ENCODE assay signal across 16 mouse cellular contexts in genomic region chr11:100408835-100409462, GRCm38 (mm10). TPM values are rescaled to one million over a fixed set of nuclear protein-coding genes. Genes with fewer than 3 reads are reported as not detected.
A peak's percentile ranks its signal among the peaks of the same experiment; 100 is the strongest.
DNase-seq lines count a peak whose midpoint lies in the region; ATAC-seq lines count a peak whose summit lies in the region.
"Had no signal": no experiment of that assay in that cellular context is flagged by ENCODE, and none has a peak within 500 bp of the region (broad histone marks: within the 10 kb centered on the region; RNA-seq: fewer than 3 reads in every experiment).

No protein-coding gene starts in this region.

- DNase-seq in embryonic facial prominence, embryonic 10.5 days (ENCODE audit: low spot score): no peak
- DNase-seq in testis, postnatal 14 days (ENCODE audit: low spot score): peak; percentile 63
- DNase-seq in testis, postnatal 10 days (ENCODE audit: low spot score): no peak
- peak; percentile 70 for DNase-seq in thymus, postnatal 14 days
- no peak for DNase-seq in layer of hippocampus, adult 18-20 months (ENCODE audit: low spot score in 2 of 2)
- DNase-seq in midbrain, embryonic 10.5 days (ENCODE audit: low spot score): no peak

- 0 out of 2 replicates have a peak, but pooled peaks have one; percentile 34 for ATAC-seq in embryonic facial prominence, embryonic 13.5 days (ENCODE audit: insufficient number of reproducible peaks, insufficient read depth, low FRiP score, low TSS enrichment, low read depth)
- ATAC-seq: forebrain, embryonic 14.5 days; intestine, embryonic 16.5 days; midbrain, embryonic 13.5 days had no signal

- no peak overlapping the region for H3K4me2 ChIP-seq in embryonic facial prominence, embryonic 13.5 days
- H3K4me2 ChIP-seq: heart, embryonic 15.5 days; hindbrain, embryonic 13.5 days; liver, embryonic 13.5 days; midbrain, embryonic 13.5 days; neural tube, embryonic 13.5 days had no signal

- H3K9me3 ChIP-seq in embryonic facial prominence, embryonic 13.5 days: no peaks in the 10 kb centered on the region
- no peaks in the 10 kb centered on the region for H3K9me3 ChIP-seq in embryonic facial prominence, embryonic 10.5 days
- H3K9me3 ChIP-seq in midbrain, embryonic 10.5 days (replicated peaks): no peaks in the 10 kb centered on the region
- H3K9me3 ChIP-seq: heart, embryonic 15.5 days; hindbrain, embryonic 13.5 days; liver, embryonic 13.5 days; megakaryocyte, embryonic 14.5 days; midbrain, embryonic 13.5 days; neural tube, embryonic 13.5 days had no signal

- no peaks in the 10 kb centered on the region for H3K27me3 ChIP-seq in embryonic facial prominence, embryonic 13.5 days
- H3K27me3 ChIP-seq in embryonic facial prominence, embryonic 10.5 days (replicated peaks; ENCODE audit: low read depth, poor library complexity, severe bottlenecking): 0 out of 2 replicates have a peak, but pooled peaks cover 7% of the 10 kb centered on the region
- H3K27me3 ChIP-seq in midbrain, embryonic 10.5 days (ENCODE audit: low read depth, poor library complexity, severe bottlenecking): peaks cover 13% of the 10 kb centered on the region
- H3K27me3 ChIP-seq: heart, embryonic 15.5 days had no signal

- H3K4me1 ChIP-seq in embryonic facial prominence, embryonic 13.5 days: peaks cover 40% of the 10 kb centered on the region
- peaks cover 43% of the 10 kb centered on the region for H3K4me1 ChIP-seq in embryonic facial prominence, embryonic 10.5 days
- peaks cover 27% of the 10 kb centered on the region for H3K4me1 ChIP-seq in midbrain, embryonic 10.5 days

- 90% methylated on average over 12 of the region's 12 CpGs for WGBS in embryonic facial prominence, embryonic 13.5 days
- WGBS in embryonic facial prominence, embryonic 10.5 days: 90% methylated on average over 12 of the region's 12 CpGs
- 92% methylated on average over 12 of the region's 12 CpGs for WGBS in midbrain, embryonic 10.5 days

- 0 out of 2 replicates have a peak overlapping the region, but pooled peaks have one; percentile 7 for H3K27ac ChIP-seq in embryonic facial prominence, embryonic 13.5 days
- no peak overlapping the region for H3K27ac ChIP-seq in embryonic facial prominence, embryonic 10.5 days (replicated peaks)
- no peak overlapping the region for H3K27ac ChIP-seq in midbrain, embryonic 10.5 days (replicated peaks)
- H3K27ac ChIP-seq: heart, adult 2 months; hindbrain, embryonic 13.5 days; liver, embryonic 13.5 days; midbrain, embryonic 13.5 days; neural tube, embryonic 13.5 days had no signal

- no peak overlapping the region for H3K4me3 ChIP-seq in embryonic facial prominence, embryonic 13.5 days
- no peak overlapping the region for H3K4me3 ChIP-seq in embryonic facial prominence, embryonic 10.5 days
- no peak overlapping the region for H3K4me3 ChIP-seq in midbrain, embryonic 10.5 days
- H3K4me3 ChIP-seq: heart, adult 2 months; heart, embryonic 15.5 days; hindbrain, embryonic 13.5 days; liver, embryonic 13.5 days; megakaryocyte, embryonic 14.5 days; midbrain, embryonic 13.5 days; neural tube, embryonic 13.5 days had no signal

- no peak overlapping the region for H3K9ac ChIP-seq in embryonic facial prominence, embryonic 13.5 days
- H3K9ac ChIP-seq: heart, embryonic 15.5 days; hindbrain, embryonic 13.5 days; liver, embryonic 13.5 days; midbrain, embryonic 13.5 days had no signal

- peaks cover 29% of the 10 kb centered on the region for H3K36me3 ChIP-seq in embryonic facial prominence, embryonic 13.5 days
- H3K36me3 ChIP-seq in embryonic facial prominence, embryonic 10.5 days (replicated peaks): peaks cover 46% of the 10 kb centered on the region
- H3K36me3 ChIP-seq in midbrain, embryonic 10.5 days: peaks cover 8% of the 10 kb centered on the region
- H3K36me3 ChIP-seq: liver, embryonic 13.5 days; neural tube, embryonic 13.5 days had no signal

RNA-seq across cellular contexts. Expression of gene P3h4, which starts 5.7 kb away (rescaled TPM):
- 52.2 and 57.2 TPM in 2 replicates for polyA plus RNA-seq in embryonic facial prominence, embryonic 13.5 days (2015; fragmentation: Nextera tagmentation; extraction: Ambion mirVana)
- 34.1 and 34.9 TPM in 2 replicates for polyA plus RNA-seq in embryonic facial prominence, embryonic 10.5 days (2016; fragmentation: Nextera tagmentation; extraction: Ambion mirVana)
- 10 to 100 TPM in 1 of 2 experiments, 1 to 10 TPM in 1; 9.8 to 11.2 TPM for total RNA-seq in layer of hippocampus, adult 18-20 months (2021)
- polyA plus RNA-seq in midbrain, embryonic 10.5 days (2016; fragmentation: Nextera tagmentation; extraction: Ambion mirVana): 23.4 and 26.8 TPM in 2 replicates

RNA-seq across cellular contexts. Expression of gene Fkbp10, which starts 6.5 kb away (rescaled TPM):
- 125 and 134 TPM in 2 replicates for polyA plus RNA-seq in embryonic facial prominence, embryonic 13.5 days (2015; fragmentation: Nextera tagmentation; extraction: Ambion mirVana)
- 61.4 and 67.0 TPM in 2 replicates for polyA plus RNA-seq in embryonic facial prominence, embryonic 10.5 days (2016; fragmentation: Nextera tagmentation; extraction: Ambion mirVana)
- 1 to 10 TPM; 5.4 to 5.8 TPM for total RNA-seq in layer of hippocampus, adult 18-20 months (2021)
- 44.6 and 49.7 TPM in 2 replicates for polyA plus RNA-seq in midbrain, embryonic 10.5 days (2016; fragmentation: Nextera tagmentation; extraction: Ambion mirVana)

RNA-seq across cellular contexts. Expression of gene Jup, which starts 11.4 kb away (rescaled TPM):
- polyA plus RNA-seq in embryonic facial prominence, embryonic 13.5 days (2015; fragmentation: Nextera tagmentation; extraction: Ambion mirVana): 104 TPM in 2 replicates
- 45.8 and 52.6 TPM in 2 replicates for polyA plus RNA-seq in embryonic facial prominence, embryonic 10.5 days (2016; fragmentation: Nextera tagmentation; extraction: Ambion mirVana)
- 10 to 100 TPM; 31.0 to 35.6 TPM for total RNA-seq in layer of hippocampus, adult 18-20 months (2021)
- 32.4 and 41.8 TPM in 2 replicates for polyA plus RNA-seq in midbrain, embryonic 10.5 days (2016; fragmentation: Nextera tagmentation; extraction: Ambion mirVana)

RNA-seq across cellular contexts. Expression of gene Nt5c3b, which starts 32.7 kb away (rescaled TPM):
- 158 and 167 TPM in 2 replicates for polyA plus RNA-seq in embryonic facial prominence, embryonic 13.5 days (2015; fragmentation: Nextera tagmentation; extraction: Ambion mirVana)
- 150 and 156 TPM in 2 replicates for polyA plus RNA-seq in embryonic facial prominence, embryonic 10.5 days (2016; fragmentation: Nextera tagmentation; extraction: Ambion mirVana)
- 10 to 100 TPM; 48.8 to 53.4 TPM for total RNA-seq in layer of hippocampus, adult 18-20 months (2021)
- 115 and 120 TPM in 2 replicates for polyA plus RNA-seq in midbrain, embryonic 10.5 days (2016; fragmentation: Nextera tagmentation; extraction: Ambion mirVana)

RNA-seq across cellular contexts. Expression of gene Klhl10, which starts 32.8 kb away (rescaled TPM):
- polyA plus RNA-seq in embryonic facial prominence, embryonic 13.5 days (2015; fragmentation: Nextera tagmentation; extraction: Ambion mirVana): 1.1 and 1.7 TPM in 2 replicates
- 0.75 and 0.98 TPM in 2 replicates for polyA plus RNA-seq in embryonic facial prominence, embryonic 10.5 days (2016; fragmentation: Nextera tagmentation; extraction: Ambion mirVana)
- 1 to 10 TPM in 1 of 2 experiments, under 1 TPM in 1; 0.74 to 1.2 TPM for total RNA-seq in layer of hippocampus, adult 18-20 months (2021)
- polyA plus RNA-seq in midbrain, embryonic 10.5 days (2016; fragmentation: Nextera tagmentation; extraction: Ambion mirVana): 0.62 and 0.73 TPM in 2 replicates

Comparison
In these comparisons a context has a peak if more than half of its experiments do, and no peak if none do; other contexts are left out.
1. DNase-seq: peak in testis, postnatal 14 days (single experiment) and thymus, postnatal 14 days (single experiment); none in embryonic facial prominence, embryonic 10.5 days (single experiment), testis, postnatal 10 days (single experiment), layer of hippocampus, adult 18-20 months (0 of 2) and midbrain, embryonic 10.5 days (single experiment).